Mouse (Mus musculus) 416B (cell line): ENCODE data around the gene A930004D18Rik.

Source experiments
- DNase-seq: peaks from one replicate; pipeline ENCODE4 v3.0.0; 2011; ENCODE audit warnings: low read depth

The A930004D18Rik gene

GRCm38 (mm10) chr2:18037491-18037890 is at the start of gene A930004D18Rik:
Gene A930004D18Rik (minus strand): TSS chr2:18037737.
- DNase-seq = no peak

DNA sequence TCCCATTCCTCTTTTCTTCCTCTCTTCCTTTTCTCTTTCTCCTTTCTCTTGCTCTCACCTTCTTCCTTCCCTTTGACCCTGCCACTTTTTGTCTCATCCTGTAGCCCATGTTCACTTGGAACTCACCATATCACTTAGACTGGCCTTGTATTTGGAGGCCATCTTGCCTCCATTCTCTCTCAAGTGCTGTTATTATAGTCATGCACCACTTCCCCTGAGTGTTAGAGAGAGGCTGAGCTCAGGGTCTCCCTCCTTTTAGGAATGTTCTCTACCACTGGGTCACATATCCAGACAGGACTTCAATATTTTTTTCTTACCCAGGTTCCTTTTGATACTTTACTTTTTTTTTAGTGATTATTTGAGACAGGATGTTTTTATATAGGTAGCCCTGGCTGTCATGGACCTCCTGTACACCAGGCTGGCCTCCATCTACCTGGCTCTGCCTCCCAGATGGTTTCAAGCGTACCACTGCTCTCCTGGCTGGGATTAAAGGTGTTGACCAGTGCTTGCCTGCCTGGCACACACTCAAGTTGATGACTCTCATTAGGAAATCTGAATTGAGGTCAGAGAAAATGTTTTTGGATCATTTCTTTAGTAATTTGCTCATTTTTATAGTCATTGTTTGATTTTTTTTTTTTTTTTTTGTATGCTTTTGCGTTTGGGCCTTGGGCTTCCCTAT is 42.8 kb upstream of the A930004D18Rik start:
- no peak for DNase-seq

GRCm38 (mm10) chr2:18071947-18072346 is 34.4 kb upstream of the A930004D18Rik start:
- DNase-seq = no peak

DNA sequence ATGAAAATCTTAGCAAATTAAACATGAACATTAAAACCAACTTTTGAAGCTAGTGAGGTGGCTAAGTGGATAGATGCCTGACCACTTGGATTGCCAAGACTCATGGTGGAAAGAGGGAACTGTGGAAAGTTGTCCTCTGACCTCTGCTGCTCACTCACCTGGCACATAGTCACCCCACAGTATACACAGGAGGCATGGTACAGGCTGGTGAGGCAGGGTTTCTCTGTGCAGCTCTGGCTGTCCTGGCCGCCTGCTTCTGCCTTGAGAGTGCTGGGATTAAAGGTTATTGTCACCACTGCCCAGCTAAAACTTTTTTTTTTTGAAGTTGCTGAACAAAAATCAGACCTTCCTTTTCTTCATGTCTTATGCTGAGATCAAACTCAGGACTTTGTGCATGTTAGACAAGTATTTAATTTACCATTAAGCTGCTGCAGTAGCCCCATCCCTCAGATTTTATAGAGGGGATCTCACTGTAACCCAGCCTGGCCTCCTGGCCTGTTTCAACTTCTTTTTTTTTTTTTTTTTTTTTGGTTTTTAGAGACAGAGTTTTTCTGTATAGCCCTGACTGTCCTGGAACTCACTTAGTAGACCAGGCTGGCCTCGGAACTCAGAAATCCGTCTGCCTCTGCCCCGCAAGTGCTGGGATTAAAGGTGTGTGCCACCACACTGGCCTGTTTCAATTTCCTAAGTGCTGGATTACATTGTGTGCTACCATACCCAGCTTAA is 30.7 kb upstream of the A930004D18Rik start:
- no peak for DNase-seq

DNA sequence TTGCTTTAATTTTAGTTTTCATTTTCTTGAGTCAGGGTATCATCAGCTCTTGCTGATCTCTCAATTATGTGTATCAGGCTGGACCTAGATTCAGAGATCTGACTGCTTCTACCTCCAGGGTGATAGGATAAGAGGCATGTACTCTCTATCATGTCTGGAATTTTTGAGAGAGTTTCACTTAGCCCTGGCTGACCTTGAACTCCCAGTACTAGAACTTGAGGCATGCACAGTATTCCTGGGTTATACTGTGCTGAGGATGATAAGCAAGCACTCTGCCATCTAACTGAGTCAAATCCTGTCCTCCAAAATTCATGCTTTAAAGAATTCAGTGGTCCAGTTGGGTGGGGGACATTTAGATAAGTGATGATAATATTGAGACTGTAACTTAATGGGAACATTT is 28.9 kb upstream of the A930004D18Rik start:
- no peak for DNase-seq

DNA sequence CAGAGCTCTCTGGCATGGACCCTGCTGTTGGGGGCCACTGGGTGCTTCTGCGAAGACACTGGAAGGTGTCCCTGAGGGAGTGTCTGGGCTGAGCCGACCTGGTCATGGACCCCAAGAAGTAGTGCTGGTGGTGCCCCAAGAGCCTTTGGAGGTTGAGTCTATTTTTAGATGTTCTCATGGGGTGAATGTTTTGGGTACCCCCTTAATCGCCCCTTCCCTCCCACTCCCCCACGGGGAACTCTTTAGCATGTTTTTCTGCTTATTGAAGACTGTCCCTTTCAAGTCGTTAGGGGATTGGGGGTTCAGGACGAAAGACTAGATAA is 28.1 kb upstream of the A930004D18Rik start:
- DNase-seq = no peak

DNA sequence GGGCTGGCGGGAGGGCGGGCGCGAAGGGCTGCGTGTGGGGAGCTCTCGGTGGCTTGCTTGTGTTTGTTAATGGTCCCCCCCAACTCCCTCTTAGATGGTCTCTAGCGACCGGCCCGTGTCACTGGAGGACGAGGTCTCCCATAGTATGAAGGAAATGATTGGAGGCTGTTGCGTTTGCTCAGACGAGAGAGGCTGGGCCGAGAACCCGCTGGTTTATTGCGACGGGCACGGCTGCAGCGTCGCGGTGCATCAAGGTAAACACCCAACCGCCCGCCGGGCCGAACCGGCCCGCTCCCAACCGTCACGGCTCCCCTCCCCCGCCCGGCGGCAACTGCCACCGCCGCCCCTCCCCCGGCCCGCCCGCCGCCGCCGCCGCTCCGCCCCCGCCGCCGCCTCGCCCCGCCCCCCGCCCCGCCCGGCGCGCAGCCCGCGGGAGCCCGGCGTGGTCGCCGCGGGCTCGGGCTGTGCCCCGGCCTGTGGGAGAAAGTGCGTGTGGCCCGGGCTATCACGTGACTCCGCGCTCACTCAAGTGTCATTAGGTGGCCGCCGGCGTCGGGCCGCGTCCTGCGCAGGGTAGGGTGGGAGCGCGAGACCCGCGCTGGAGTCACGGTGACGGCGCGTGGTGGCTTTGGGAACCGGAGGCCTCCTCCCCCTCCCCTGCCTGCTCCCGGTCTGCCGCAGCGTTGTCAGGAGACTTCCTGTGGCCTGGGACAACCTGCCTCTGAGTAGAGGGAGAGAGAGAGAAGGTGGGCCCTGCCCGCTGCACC is 27.6 kb upstream of the A930004D18Rik start:
- DNase-seq = peak; percentile 65

DNA sequence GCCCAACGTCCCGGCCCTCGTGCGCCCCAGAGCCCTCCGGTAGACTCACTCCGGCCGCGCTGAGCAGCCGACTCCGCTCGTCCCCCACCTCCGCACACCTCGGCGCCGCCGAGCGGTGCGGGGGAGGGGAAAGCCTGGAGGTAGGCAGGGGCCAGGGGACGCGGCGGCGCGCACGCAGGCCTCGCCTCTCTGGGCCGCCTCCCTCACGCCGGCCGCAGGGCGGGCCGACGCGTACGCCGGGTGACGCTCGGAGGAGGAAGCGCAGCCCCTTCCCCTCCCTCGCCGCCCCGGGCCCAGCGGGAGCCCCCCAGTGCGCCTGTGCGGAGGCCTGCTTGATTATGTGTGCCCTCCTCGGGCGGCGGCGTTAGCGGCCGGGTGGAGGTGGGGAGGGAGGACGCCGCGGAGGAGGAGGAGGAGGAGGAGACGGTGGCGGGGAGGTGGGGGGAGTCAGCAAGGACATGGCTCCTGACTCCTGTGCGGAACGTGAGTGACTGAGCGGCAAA is 26.9 kb upstream of the A930004D18Rik start:
- DNase-seq = peak; percentile 87

- peak; percentile 86 for DNase-seq
Observed at GRCm38 (mm10) chr2:18063763-18064251, 26.3 kb upstream of the A930004D18Rik start.

GRCm38 (mm10) chr2:18060396-18060795 is 22.9 kb upstream of the A930004D18Rik start:
- peak; percentile 54 for DNase-seq

DNA sequence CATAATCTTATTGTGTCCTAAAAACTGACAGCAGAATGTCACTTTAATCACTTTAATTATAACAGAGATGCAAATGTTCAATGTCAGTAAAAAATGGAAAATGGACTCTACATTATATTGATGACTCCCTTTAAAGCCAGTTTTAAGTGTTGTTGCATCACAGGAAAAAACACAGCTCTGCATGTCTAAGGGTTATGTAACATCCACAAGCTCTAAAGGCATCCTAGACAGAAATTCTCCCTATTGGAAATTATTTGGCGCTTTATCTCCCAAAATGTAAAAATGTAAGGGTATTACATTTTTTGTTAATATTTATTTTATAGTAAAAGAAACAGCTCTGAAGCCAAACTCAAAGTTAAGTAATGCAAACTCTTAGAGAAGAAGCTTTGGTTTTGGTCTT is 22.4 kb upstream of the A930004D18Rik start:
- peak; percentile 28 for DNase-seq

DNA sequence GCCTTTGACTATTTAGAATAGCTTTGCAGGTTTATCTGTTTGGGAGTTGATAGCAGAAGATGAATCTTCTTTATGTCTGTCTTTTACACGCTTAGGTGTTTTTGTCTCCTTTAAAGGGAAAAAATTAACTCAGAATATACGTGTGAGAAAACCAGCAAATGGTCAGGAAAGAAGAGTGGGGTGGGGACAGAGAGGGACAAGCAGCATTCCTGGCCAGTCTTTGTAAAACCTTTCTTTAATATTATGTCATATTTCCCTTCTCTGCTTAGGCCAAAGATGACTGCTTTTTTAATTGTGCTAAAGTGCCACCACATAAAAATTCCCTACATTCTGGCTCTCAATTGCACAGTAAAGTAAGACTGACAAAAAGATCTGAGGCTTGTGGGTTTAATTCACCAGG is 21.5 kb upstream of the A930004D18Rik start:
- no peak for DNase-seq

- DNase-seq = no peak
Observed at GRCm38 (mm10) chr2:18058146-18058708, 20.7 kb upstream of the A930004D18Rik start.

GRCm38 (mm10) chr2:18057336-18058145 is 20.0 kb upstream of the A930004D18Rik start:
- DNase-seq = peak; percentile 71

GRCm38 (mm10) chr2:18056786-18057255 is 19.3 kb upstream of the A930004D18Rik start:
- peak; percentile 97 for DNase-seq

DNA sequence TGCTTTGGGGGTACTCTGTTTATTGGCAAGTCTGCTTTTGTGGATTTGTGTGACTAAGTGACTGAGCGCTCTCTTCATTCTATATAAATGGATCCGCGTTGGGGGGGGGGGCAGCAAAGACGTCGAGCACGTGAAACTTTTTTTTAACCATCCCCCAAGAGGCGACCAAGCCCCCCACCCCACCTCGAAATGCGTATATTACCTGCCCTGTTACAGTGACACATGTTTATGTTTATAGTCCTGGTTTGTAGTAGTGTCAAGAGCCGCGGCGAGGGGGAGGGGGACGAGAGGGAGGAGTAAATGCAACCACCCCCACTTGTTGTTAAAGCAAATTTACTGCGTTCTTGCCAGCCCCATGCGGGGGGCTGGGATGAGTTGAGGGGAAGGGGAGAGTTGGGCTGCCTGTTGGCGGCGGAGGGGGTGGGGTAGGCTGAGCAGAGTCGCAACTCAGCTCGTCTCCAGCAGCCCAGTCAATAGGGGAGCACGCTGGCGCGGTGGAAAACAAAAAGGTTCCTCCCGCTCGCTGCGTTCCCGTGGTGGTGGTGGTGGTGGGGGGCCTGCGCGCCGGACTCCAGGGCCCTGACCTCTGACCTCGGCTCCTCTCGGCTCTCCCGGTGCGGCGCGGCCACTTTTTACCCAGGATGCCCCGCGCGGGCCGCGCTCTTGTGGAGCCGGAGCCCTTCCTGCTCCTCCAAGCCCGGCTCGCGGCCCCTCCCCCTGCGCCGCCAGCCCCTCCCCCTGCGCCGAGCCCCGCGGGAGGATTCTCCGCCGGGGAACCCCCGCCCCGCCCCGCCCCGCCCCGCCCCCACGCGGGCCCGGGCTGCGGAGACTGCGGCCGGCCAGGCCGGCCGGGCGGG is 18.6 kb upstream of the A930004D18Rik start:
- peak; percentile 92 for DNase-seq

GRCm38 (mm10) chr2:18055016-18055928 is 17.7 kb upstream of the A930004D18Rik start, which contains the start of gene Mllt10:
Gene Mllt10 (plus strand): TSS chr2:18055237.
- DNase-seq = peak; percentile 60

DNA sequence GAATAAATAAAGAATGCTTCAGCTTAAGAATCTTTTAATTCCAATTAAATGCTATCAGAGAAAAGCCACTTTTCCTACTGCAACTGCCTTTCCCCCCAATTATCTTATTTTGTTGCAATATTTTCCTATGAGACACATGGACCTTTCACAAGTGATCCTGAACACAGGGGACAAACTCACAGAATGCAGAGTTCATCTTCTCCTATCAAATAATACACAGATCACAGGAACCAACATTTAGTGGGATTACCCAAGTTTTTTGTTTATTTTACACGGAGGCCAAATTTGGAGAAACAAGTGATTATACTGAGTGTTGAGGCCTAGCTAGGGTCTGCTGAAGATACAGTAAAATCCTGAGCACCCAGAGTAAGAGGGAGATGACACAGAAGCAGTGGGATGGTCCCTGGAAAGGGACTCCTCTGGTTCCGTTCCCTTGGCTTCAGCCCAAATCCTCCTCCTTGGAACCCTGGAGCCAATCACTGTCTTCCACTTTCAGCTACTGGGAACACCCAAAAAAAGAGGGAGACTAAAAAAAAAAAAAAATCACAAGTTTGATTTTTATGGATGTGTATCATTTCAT is 16.5 kb upstream of the A930004D18Rik start:
- no peak for DNase-seq
